Mouse (Mus musculus): ENCODE results near the gene Nt5dc3.
A peak's percentile ranks its signal among the peaks of the same experiment; 100 is the strongest.

Gene Nt5dc3

DNA sequence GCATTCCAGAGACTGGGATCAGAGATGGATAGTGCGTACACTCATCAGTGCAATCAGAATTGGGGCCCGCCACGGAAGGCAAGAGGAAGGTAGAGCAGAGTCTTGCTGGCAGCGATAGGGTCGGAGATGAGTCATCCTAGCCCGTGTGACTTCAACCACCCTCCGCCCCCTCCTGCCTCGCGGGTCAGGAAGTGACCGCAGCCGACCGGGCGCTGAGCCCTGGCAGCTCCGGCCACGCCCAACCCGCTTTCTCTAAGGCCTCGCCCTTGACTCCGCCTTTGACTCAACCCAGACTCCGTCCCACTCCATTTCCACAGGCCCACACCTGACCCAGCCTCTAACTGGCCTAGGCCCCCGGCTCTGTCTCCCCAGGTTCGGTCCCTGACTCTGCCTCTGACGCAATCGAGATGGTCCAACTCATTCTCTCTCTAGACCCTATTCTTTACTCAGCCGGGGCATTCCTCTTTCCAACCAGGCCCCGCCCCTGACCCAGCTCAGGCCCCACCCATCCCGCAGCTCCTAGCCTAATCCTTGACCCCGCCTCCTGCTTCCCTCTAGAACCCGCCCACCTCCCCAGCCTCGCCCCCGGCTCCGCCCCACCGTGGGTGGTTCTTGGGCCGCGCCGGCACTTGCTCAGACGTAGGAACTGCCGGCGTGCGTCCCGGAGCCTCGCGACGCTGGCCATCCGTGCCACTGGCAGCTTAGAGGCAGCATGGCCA is at the start of gene Nt5dc3:
Nt5dc3 (plus strand) TSS at position 608 of the 719 bp plus-strand sequence.
- peak; percentile 98 for DNase-seq (ENCODE audit: low read depth, low spot score)

- DNase-seq (ENCODE audit: low read depth, low spot score): peak; percentile 87
Observed at GRCm38 (mm10) chr10:86730823-86731499, 47.8 kb upstream of the Nt5dc3 start.

GRCm38 (mm10) chr10:86731500-86731863 is 47.3 kb upstream of the Nt5dc3 start:
- DNase-seq (ENCODE audit: low read depth, low spot score): no peak

- peak; percentile 23 for DNase-seq (ENCODE audit: low read depth, low spot score)
Observed at GRCm38 (mm10) chr10:86735036-86735435, 43.8 kb upstream of the Nt5dc3 start.

- DNase-seq (ENCODE audit: low read depth, low spot score): no peak
Observed at GRCm38 (mm10) chr10:86742918-86743317, 35.9 kb upstream of the Nt5dc3 start.

- DNase-seq (ENCODE audit: low read depth, low spot score): no peak
Observed at GRCm38 (mm10) chr10:86744306-86744705, 34.5 kb upstream of the Nt5dc3 start.

GRCm38 (mm10) chr10:86755816-86756502 is 22.8 kb upstream of the Nt5dc3 start:
- DNase-seq (ENCODE audit: low read depth, low spot score): no peak

GRCm38 (mm10) chr10:86757724-86758123 is 21.1 kb upstream of the Nt5dc3 start:
- DNase-seq (ENCODE audit: low read depth, low spot score): no peak

DNA sequence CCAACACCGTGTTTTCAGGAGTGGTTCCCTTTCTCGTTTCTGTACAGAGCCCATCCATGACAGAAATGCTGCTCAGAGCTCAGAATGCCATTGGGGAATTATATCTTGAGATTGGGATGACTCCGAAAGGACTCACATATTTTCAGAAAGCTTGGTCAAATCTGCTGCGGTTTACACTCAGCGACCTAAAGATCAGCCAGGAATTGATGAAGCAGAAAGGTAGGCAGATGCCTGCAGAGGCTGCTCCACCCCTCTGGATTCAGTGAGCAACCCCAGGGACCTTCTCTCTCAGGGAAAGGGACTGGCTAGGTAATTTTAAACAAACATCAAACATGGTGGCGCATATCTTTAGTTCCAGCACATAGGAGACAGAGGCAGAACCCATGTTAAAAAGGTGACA is 20.6 kb upstream of the Nt5dc3 start:
- DNase-seq (ENCODE audit: low read depth, low spot score): no peak

DNA sequence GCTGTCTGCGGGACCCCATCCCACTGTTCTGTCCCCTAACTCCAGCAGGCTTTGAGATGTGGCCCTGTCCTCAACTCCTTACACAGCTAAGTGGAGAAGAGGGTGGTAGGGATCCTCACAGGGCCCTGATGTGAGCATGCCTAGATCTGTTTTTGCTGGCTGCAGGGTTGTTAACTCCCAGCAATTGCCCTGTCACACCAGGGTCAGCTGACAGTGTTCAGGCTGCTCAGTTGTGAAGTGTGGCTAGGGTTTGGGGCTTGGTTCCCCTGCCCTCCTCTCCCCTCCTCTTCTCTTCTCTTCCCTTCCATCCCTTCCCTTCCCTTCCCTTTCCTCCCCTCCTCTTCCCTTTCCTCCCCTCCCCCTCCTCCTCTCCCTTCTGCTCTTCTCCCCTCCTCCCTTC is 17.6 kb upstream of the Nt5dc3 start:
- no peak for DNase-seq (ENCODE audit: low read depth, low spot score)

GRCm38 (mm10) chr10:86761722-86762383 is 17.0 kb upstream of the Nt5dc3 start:
- no peak for DNase-seq (ENCODE audit: low read depth, low spot score)

DNA sequence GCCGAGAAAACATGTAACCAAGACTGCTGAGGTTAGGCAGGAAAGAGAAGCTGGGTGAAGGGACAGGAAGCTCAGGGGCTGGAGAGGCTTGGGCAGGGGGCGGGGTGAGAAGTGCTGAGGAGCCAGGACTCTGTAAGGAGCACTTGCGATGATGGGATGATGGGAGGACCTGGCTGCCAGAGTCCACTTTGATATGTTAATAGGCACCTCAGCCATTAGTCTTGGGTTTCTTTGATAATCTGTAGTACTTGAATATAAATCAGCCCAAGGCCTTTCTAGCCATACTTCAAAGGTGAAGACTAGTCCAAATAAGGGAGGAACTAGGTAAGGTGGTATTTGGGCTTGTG is 16.4 kb upstream of the Nt5dc3 start:
- no peak for DNase-seq (ENCODE audit: low read depth, low spot score)

DNA sequence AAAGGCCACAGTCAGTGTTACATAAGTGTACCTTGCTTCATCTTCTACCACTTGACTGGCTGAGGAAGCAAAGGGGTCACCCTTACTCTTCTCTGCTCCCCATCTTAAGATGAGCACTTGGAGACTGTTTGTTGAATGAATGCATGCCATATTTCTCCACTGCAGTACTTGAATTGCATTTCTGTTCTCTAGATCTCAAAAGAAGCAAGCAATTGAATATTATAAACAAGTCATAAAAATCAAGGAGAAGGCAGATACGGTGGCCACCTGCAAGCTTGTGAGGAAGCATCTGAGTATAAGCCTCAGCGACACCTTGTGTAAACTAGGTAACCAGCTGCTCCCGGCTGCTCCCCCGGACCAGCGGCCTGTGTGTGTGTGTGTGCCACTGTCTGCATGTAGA is 15.1 kb upstream of the Nt5dc3 start, which contains the start of gene Gm49358:
Gm49358 (plus strand) TSS at position 301 of the 400 bp plus-strand sequence.
- no peak for DNase-seq (ENCODE audit: low read depth, low spot score)

GRCm38 (mm10) chr10:86765344-86765966 is 13.3 kb upstream of the Nt5dc3 start:
- DNase-seq (ENCODE audit: low read depth, low spot score): no peak

GRCm38 (mm10) chr10:86769216-86769615 is 9.6 kb upstream of the Nt5dc3 start:
- no peak for DNase-seq (ENCODE audit: low read depth, low spot score)

GRCm38 (mm10) chr10:86769797-86770196 is 9.0 kb upstream of the Nt5dc3 start:
- DNase-seq (ENCODE audit: low read depth, low spot score): no peak

DNA sequence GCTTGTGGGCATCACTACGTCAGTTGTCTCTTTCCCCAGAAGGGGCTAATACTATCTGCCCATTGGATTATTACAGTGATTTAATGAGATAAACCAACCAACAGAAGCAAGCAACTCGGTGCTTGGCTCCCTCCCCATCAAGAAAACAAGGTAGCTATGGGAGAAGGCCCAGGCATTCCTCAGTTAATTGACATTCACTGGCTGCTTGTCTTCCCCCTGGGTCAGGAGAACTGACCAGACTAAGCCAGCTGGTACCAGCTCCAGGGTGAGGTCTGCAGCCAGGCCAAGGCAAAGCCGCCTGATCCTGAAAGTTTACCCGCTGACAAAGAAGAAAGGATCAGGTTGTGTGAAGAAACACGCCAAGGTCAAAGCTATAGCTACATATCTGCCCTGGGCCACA is 7.1 kb upstream of the Nt5dc3 start:
- DNase-seq (ENCODE audit: low read depth, low spot score): no peak

DNA sequence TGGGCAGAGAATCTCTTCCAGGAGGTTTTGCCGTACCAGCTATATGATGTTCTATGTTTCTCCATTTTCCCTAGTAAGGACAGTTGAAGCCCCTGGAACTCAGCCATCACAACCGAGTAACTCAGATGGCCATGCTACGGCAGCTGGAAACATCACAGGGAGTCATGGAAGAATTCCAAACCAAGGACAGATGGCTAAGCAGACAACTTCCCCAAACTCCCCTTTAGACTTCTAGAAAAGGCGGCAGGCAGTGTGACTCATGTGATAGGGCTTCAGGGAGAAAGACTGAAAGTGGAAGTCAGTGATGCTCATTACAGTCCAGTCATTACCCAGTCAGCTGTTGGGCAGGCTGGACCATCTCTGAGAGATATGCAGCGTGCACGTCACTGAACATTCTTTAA is 6.6 kb upstream of the Nt5dc3 start:
- DNase-seq (ENCODE audit: low read depth, low spot score): peak; percentile 86

GRCm38 (mm10) chr10:86773360-86773759 is 5.4 kb upstream of the Nt5dc3 start:
- no peak for DNase-seq (ENCODE audit: low read depth, low spot score)

DNA sequence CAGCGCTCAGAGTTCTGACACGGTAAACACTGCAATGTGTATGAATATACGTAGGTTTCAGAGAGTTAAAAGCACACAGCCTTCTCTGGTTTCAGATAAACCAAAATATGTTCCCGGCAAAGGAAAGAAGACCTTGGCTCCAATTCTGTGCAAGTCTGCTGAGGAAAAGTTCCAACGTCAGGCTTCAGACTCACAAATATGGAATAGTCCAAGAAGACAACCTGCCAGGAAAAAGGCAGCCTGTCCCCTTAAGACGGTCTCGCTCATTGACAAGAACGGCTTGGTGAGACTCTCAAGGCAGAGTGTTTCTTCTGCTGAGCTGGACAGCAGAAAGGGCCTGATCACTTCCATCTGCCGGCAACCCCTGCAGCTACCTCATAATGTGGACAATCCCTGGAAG is 2.5 kb upstream of the Nt5dc3 start:
- no peak for DNase-seq (ENCODE audit: low read depth, low spot score)

DNA sequence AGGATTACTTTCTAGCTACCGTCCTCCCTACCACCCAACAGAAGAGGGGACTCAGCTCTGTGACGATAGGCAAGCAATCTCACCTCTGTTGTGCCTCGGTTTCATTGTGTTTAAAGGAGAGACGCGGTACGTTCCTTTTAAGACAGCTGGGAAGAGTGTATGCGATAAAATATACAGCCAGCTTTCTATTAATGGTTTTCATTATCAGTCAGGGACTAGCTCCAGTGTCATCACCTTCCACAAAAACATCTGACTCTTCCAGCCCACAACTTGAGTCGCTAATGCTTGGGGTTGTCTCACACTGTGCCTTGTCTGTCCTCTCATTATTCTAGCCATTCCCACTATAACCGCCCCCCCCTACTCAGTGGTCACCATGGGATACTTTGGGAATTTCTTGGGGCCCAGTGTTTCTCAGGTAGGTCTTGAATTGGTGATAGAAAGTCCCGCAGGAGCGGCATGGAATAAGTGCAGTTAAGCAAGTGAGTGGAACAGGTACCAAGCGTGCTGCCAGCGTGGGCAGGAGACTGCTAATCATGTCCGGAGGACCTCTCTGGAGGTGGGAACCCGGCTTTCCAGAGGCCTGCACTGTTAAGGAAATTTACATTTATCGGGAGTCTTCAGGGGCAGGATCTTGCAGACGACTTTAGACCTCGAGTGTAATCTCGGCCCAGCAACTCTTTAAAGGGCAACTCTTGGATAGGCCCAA is 1.0 kb upstream of the Nt5dc3 start:
- DNase-seq (ENCODE audit: low read depth, low spot score): no peak

Measured in 3T3-L1 (cell line).